In the genomic region with DNA sequence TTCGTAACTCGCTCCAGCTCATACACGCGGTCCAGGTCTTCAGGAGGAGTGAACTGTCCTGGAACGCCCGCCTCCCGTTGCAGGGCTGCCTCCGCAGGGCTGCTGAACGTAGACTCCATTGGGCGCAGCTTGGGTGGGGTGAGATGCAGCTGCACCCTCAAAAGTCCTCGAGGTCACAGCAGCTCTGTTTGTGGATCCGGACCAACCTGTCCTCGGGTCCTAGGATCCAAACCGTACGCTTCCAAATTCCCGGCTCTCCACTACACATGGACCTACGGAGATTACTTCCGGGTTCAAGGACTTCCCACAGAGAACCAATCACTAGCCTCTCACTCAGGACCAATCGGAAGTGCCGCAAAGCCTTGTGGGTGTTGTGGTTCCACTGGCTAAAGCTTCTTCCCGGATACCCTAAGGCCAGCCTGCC, we compare ENCODE assay signal across 8 mouse cellular contexts. TPM values are rescaled to one million over a fixed set of nuclear protein-coding genes. Genes with fewer than 3 reads are reported as not detected.
DNase-seq lines count a peak whose midpoint lies in the region; ATAC-seq and TF ChIP-seq lines count a peak whose summit lies in the region.

A gene (minus strand): TSS at position 295 of the 424 bp plus-strand sequence.

- H3K36me3 ChIP-seq in embryonic facial prominence, embryonic 15.5 days, result peaks cover 43% of the 10 kb centered on the region
- peaks cover 44% of the 10 kb centered on the region for H3K36me3 ChIP-seq in limb, embryonic 13.5 days
- peaks cover 29% of the 10 kb centered on the region; the same call in 1 of the 2 replicates for H3K36me3 ChIP-seq in midbrain, embryonic 15.5 days (replicated peaks)

- H3K27ac ChIP-seq in bone marrow, adult 2 months (ENCODE audit: control insufficient read depth, insufficient read depth, low read depth, low read length, poor library complexity), result no peak within 1 kb of the TSS
- H3K27ac ChIP-seq in embryonic facial prominence, embryonic 15.5 days (replicated peaks), result no peak within 1 kb of the TSS
- H3K27ac ChIP-seq in limb, embryonic 13.5 days, result no peak within 1 kb of the TSS
- no peak within 1 kb of the TSS for H3K27ac ChIP-seq in midbrain, embryonic 15.5 days

- H3K27me3 ChIP-seq in embryonic facial prominence, embryonic 15.5 days, result no peaks in the 10 kb centered on the region
- no peaks in the 10 kb centered on the region for H3K27me3 ChIP-seq in limb, embryonic 13.5 days
- no peaks in the 10 kb centered on the region for H3K27me3 ChIP-seq in midbrain, embryonic 15.5 days (replicated peaks)

- TF ChIP-seq CTCF in bone marrow, adult 2 months (IDR thresholded peaks at IDR 0.05; ENCODE audit: control insufficient read depth, insufficient read depth, low read length), result peak; percentile 17; the same call in 1 of the 2 replicates

- DNase-seq in B cell, adult 2 months, result peak; percentile 77 to 78
- peak; percentile 92 for DNase-seq in heart, adult 8-10 months (ENCODE audit: low spot score)
- peak; percentile 87 for DNase-seq in kidney, adult 8-10 months
- peak; percentile 51 to 59 for DNase-seq in spleen, postnatal 14 days (ENCODE audit: low spot score in 2 of 2)

- H3K4me2 ChIP-seq in embryonic facial prominence, embryonic 15.5 days (replicated peaks), result peak within 1 kb of the TSS; percentile 88
- H3K4me2 ChIP-seq in limb, embryonic 13.5 days (replicated peaks), result peak within 1 kb of the TSS; percentile 93
- peak within 1 kb of the TSS; percentile 92 for H3K4me2 ChIP-seq in midbrain, embryonic 15.5 days

- no peaks in the 10 kb centered on the region; the same call in 1 of the 2 replicates for H3K4me1 ChIP-seq in bone marrow, adult 2 months (ENCODE audit: control insufficient read depth, insufficient read depth, low read length)
- peaks cover 15% of the 10 kb centered on the region for H3K4me1 ChIP-seq in embryonic facial prominence, embryonic 15.5 days
- peaks cover 13% of the 10 kb centered on the region for H3K4me1 ChIP-seq in limb, embryonic 13.5 days
- peaks cover 19% of the 10 kb centered on the region for H3K4me1 ChIP-seq in midbrain, embryonic 15.5 days

- ATAC-seq in embryonic facial prominence, embryonic 15.5 days (ENCODE audit: insufficient number of reproducible peaks, low FRiP score, low TSS enrichment, low read depth), result peak; percentile 78
- ATAC-seq in limb, embryonic 13.5 days (ENCODE audit: low FRiP score, low read depth), result peak; percentile 90
- ATAC-seq in midbrain, embryonic 15.5 days (replicated peaks), result peak; percentile 89

- WGBS in bone marrow, adult 2 months, result under 1% methylated on average over 21 of the region's 21 CpGs
- WGBS in embryonic facial prominence, embryonic 15.5 days, result under 1% methylated on average over 21 of the region's 21 CpGs
- under 1% methylated on average over 21 of the region's 21 CpGs for WGBS in limb, embryonic 13.5 days
- under 1% methylated on average over 21 of the region's 21 CpGs for WGBS in midbrain, embryonic 15.5 days

- peak within 1 kb of the TSS; percentile 41 for H3K9ac ChIP-seq in embryonic facial prominence, embryonic 15.5 days
- H3K9ac ChIP-seq in limb, embryonic 13.5 days, result peak within 1 kb of the TSS; percentile 66
- peak within 1 kb of the TSS; percentile 41 for H3K9ac ChIP-seq in midbrain, embryonic 15.5 days

- no peak for TF ChIP-seq POLR2A in bone marrow, adult 2 months (IDR thresholded peaks at IDR 0.05; ENCODE audit: borderline replicate concordance, control insufficient read depth, low read depth, low read length)

- H3K9me3 ChIP-seq in embryonic facial prominence, embryonic 15.5 days (replicated peaks), result no peaks in the 10 kb centered on the region
- no peaks in the 10 kb centered on the region for H3K9me3 ChIP-seq in limb, embryonic 13.5 days
- no peaks in the 10 kb centered on the region for H3K9me3 ChIP-seq in midbrain, embryonic 15.5 days

- H3K4me3 ChIP-seq in bone marrow, adult 2 months (replicated peaks; ENCODE audit: control insufficient read depth, low read depth, low read length), result peak within 1 kb of the TSS; percentile 88
- H3K4me3 ChIP-seq in embryonic facial prominence, embryonic 15.5 days (replicated peaks), result peak within 1 kb of the TSS; percentile 77
- peak within 1 kb of the TSS; percentile 81 for H3K4me3 ChIP-seq in limb, embryonic 13.5 days
- H3K4me3 ChIP-seq in midbrain, embryonic 15.5 days, result peak within 1 kb of the TSS; percentile 74

RNA-seq across cellular contexts. Expression of the gene that starts here (rescaled TPM):
- 4.7 and 7.0 TPM in 2 replicates for polyA plus RNA-seq in bone marrow, adult 2 months (2011; ENCODE audit: insufficient read depth, insufficient read length, low replicate concordance, missing spikeins)
- polyA plus RNA-seq in embryonic facial prominence, embryonic 15.5 days (2015; fragmentation: Nextera tagmentation; extraction: Ambion mirVana), result 15.8 and 16.7 TPM in 2 replicates
- 1 to 10 TPM; 3.4 to 4.1 (median 3.9) TPM for total RNA-seq in heart, adult 8-10 months (2022)
- 16.8 and 18.4 TPM in 2 replicates for polyA plus RNA-seq in limb, embryonic 13.5 days (2015; fragmentation: Nextera tagmentation; extraction: Ambion mirVana)
- polyA plus RNA-seq in midbrain, embryonic 15.5 days (2015; fragmentation: Nextera tagmentation; extraction: Ambion mirVana), result 24.0 and 25.5 TPM in 2 replicates
